ENCODE assay signal across 8 mouse cellular contexts in the genomic region with DNA sequence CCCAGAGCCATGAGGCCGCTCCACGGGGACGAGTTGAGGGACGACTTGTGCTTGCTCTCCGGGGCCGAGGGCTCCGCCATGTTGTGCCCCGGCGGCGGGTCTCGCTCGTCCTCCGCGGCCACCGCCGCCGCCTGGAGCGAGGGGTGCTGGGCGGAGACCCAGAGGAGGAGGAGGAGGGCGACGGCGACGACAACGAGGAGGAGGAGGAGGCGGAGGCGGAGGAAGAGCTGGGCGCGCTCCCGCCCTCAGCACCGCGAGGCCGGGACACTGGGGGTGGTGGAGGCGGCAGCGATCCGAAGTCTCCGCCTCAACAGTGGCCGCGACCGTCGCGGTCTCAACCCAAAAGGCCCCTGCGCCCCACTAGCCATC. TPM values are rescaled to one million over a fixed set of nuclear protein-coding genes. Genes with fewer than 3 reads are reported as not detected.
A peak's percentile ranks its signal among the peaks of the same experiment; 100 is the strongest.
DNase-seq lines count a peak whose midpoint lies in the region; ATAC-seq and TF ChIP-seq lines count a peak whose summit lies in the region.

No protein-coding gene starts in this region.

- H3K27ac ChIP-seq in cerebellum, adult 2 months (ENCODE audit: insufficient read depth, low read length), result peak overlapping the region; percentile 92
- H3K27ac ChIP-seq in embryonic facial prominence, embryonic 13.5 days, result peak overlapping the region; percentile 95

- peak; percentile 80 for ATAC-seq in embryonic facial prominence, embryonic 13.5 days (ENCODE audit: insufficient number of reproducible peaks, insufficient read depth, low FRiP score, low TSS enrichment, low read depth)
- ATAC-seq in inflammation-experienced regulatory T-cells, adult 6 months, result peak; percentile 41

- no peaks in the 10 kb centered on the region for H3K36me3 ChIP-seq in embryonic facial prominence, embryonic 13.5 days

- under 1% methylated on average over 33 of the region's 42 CpGs for WGBS in cerebellum, adult 2 months
- WGBS in embryonic facial prominence, embryonic 13.5 days, result 1% methylated on average over 29 of the region's 42 CpGs

- peak overlapping the region; percentile 73 for H3K4me3 ChIP-seq in cerebellum, adult 2 months (replicated peaks; ENCODE audit: insufficient read depth, low read depth, low read length)
- H3K4me3 ChIP-seq in embryonic facial prominence, embryonic 13.5 days, result peak overlapping the region; percentile 70

- no peaks in the 10 kb centered on the region for H3K9me3 ChIP-seq in embryonic facial prominence, embryonic 13.5 days

- DNase-seq in cerebellum, adult 2 months, result no peak
- no peak for DNase-seq in cerebellum, postnatal 10 days
- peak; percentile 89 for DNase-seq in 3134 (ENCODE audit: extremely low read depth, insufficient read length, low spot score)
- DNase-seq in lung, postnatal 14 days, result peak; percentile 85
- peak; percentile 89 for DNase-seq in thymus, postnatal 14 days
- no peak for DNase-seq in layer of hippocampus, postnatal 14 days (ENCODE audit: low spot score in 2 of 2)

- H3K27me3 ChIP-seq in cerebellum, adult 2 months (ENCODE audit: control insufficient read depth, insufficient read depth, low read length), result no peaks in the 10 kb centered on the region
- no peaks in the 10 kb centered on the region for H3K27me3 ChIP-seq in embryonic facial prominence, embryonic 13.5 days

- no peaks in the 10 kb centered on the region for H3K4me1 ChIP-seq in cerebellum, adult 2 months (ENCODE audit: control insufficient read depth, insufficient read depth, low read length)
- peaks cover 25% of the 10 kb centered on the region for H3K4me1 ChIP-seq in embryonic facial prominence, embryonic 13.5 days

- no peak for TF ChIP-seq POLR2A in cerebellum, adult 2 months (IDR thresholded peaks at IDR 0.05; ENCODE audit: borderline replicate concordance, insufficient read depth, low read length)

- TF ChIP-seq CTCF in cerebellum, adult 2 months (IDR thresholded peaks at IDR 0.05; ENCODE audit: borderline replicate concordance, insufficient read depth, low read depth, low read length), result no peak

- H3K4me2 ChIP-seq in embryonic facial prominence, embryonic 13.5 days, result peak overlapping the region; percentile 70

- peak overlapping the region; percentile 93 for H3K9ac ChIP-seq in embryonic facial prominence, embryonic 13.5 days

RNA-seq across cellular contexts. Expression of a gene that starts 0.3 kb away (rescaled TPM):
- 37.2 and 38.2 TPM in 2 replicates for polyA plus RNA-seq in cerebellum, adult 2 months (2012; rRNA removed)
- 83.2 and 87.8 TPM in 2 replicates for polyA plus RNA-seq in embryonic facial prominence, embryonic 13.5 days (2015; fragmentation: Nextera tagmentation; extraction: Ambion mirVana)
- polyA plus RNA-seq in inflammation-experienced regulatory T-cells, adult 6 months (2017; shearing (Covaris generic)), result 10 to 100 TPM; 16.6 to 25.0 (median 22.4) TPM
- total RNA-seq in layer of hippocampus, postnatal 14 days (2021), result 10 to 100 TPM; 84.1 to 84.4 TPM

Comparison
In these comparisons a context has a peak if more than half of its experiments do, and no peak if none do; other contexts are left out.
1. DNase-seq: peak in 3134 (single experiment), lung, postnatal 14 days (single experiment) and thymus, postnatal 14 days (single experiment); none in cerebellum, adult 2 months (0 of 2), cerebellum, postnatal 10 days (0 of 2) and layer of hippocampus, postnatal 14 days (0 of 2).